Mouse (Mus musculus) megakaryocyte, embryonic 14.5 days (primary cell): ENCODE measurements around the gene Plcb4.

Experiments used
- FLI1 ChIP-seq: IDR thresholded peaks from 2 replicates; pipeline ENCODE4 v1.6.1; 2012; ENCODE audit warnings: low read length, inconsistent platforms, mixed read lengths
- GATA1 ChIP-seq: IDR thresholded peaks from 3 replicates; pipeline ENCODE4 v1.6.1; 2012; ENCODE audit warnings: mixed read lengths, low read length, inconsistent platforms, borderline replicate concordance

- no peak for TF ChIP-seq GATA1
- TF ChIP-seq FLI1, result no peak
These were observed 10.8 kb upstream of the Plcb4 start for GRCm38 (mm10) chr2:135647985-135648384.
